Mouse (Mus musculus): ENCODE data around the gene Tmem25. TPM values are rescaled to one million over a fixed set of nuclear protein-coding genes. Genes with fewer than 3 reads are reported as not detected.
"Not testable (repeated sequence)": the region's sequence is repeated elsewhere in the genome, so short reads cannot be mapped to it uniquely, and the experiment has no call there.

The Tmem25 gene
- polyA plus RNA-seq, 1 experiment from 2014 or later = 4.7 TPM

DNA sequence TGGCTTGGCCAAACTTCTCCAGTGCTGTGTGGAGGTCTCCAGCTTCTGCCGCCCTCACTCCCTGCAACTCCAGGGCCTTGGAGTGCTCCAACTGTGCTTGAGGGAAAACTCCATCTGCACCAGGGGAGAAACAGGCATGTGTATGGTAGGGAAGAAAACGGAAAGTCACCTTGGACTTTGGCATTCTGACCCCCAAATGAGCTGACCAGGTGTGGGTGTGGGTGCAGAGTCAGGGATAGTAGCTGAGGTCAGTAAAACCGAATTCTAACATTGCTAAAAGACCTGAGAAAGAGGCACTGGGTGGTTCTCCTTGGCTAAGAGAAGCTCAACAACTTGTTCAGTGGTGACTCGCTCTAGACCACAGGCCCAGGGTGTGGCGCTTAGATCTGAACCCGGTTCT is 2.6 kb upstream of the Tmem25 start:
- WGBS = 82% methylated on average over 6 of the region's 6 CpGs
- Histone ChIP-seq H3K4me3 (ENCODE audit: low read depth, low read length) (no peak overlapping the region), H3K36me3 (ENCODE audit: control insufficient read depth, insufficient read depth, low read length) (peaks cover 22% of the 10 kb centered on the region), H3K9ac (ENCODE audit: low read length) (no peak overlapping the region), H3K4me2 (ENCODE audit: low read length) (no peak overlapping the region), H3K27ac (ENCODE audit: low read depth, low read length) (no peak overlapping the region), H3K27me3 (replicated peaks; ENCODE audit: control insufficient read depth, insufficient read depth, low read length) (0 out of 2 replicates have a peak, but pooled peaks cover 3% of the 10 kb centered on the region), H3K4me1 (ENCODE audit: control insufficient read depth, insufficient read depth, low read length) (peaks cover 8% of the 10 kb centered on the region), H3K9me3 (replicated peaks; ENCODE audit: control insufficient read depth, low read length) (no peaks in the 10 kb centered on the region)
- DNase-seq (ENCODE audit: low spot score) (no peak), ATAC-seq (no peak)

- H3K4me2 ChIP-seq (ENCODE audit: low read length) = peak overlapping the region; percentile 97
- ATAC-seq = no peak
These were observed 834 bp upstream of the Tmem25 start for GRCm38 (mm10) chr9:44799958-44800324.

DNA sequence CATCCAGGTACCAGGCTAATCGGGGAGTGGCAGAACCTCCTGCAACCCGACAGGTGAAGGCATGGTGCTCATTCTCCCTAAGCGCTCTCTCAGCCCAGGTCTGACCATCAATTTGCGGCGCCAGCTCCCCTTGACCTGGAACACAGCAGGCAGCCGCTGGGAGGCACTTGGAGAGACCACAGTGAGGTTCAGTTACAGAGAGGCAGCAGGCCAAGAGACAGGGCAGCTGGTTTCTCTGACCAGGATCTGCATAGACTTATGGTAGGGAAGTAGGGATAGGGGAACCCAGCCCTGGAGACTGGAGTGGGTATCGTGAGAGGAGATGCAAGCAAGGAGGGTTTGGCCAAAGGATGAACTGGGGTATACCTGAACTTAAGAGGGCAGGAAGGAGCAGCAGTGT is 809 bp downstream of the Tmem25 start:
- peak overlapping the region; percentile 97 for H3K4me2 ChIP-seq (ENCODE audit: low read length)
- peak overlapping the region; percentile 55 for H3K4me3 ChIP-seq (ENCODE audit: low read depth, low read length)
- peaks cover 8% of the 10 kb centered on the region for H3K4me1 ChIP-seq (ENCODE audit: control insufficient read depth, insufficient read depth, low read length)
- H3K27me3 ChIP-seq (replicated peaks; ENCODE audit: control insufficient read depth, insufficient read depth, low read length) = 0 out of 2 replicates have a peak, but pooled peaks cover 3% of the 10 kb centered on the region
- H3K27ac ChIP-seq (ENCODE audit: low read depth, low read length) = no peak overlapping the region
- WGBS = 38% methylated on average over 7 of the region's 7 CpGs
- ATAC-seq = no peak
- H3K36me3 ChIP-seq (ENCODE audit: control insufficient read depth, insufficient read depth, low read length) = no peaks in the 10 kb centered on the region
- H3K9me3 ChIP-seq (replicated peaks; ENCODE audit: control insufficient read depth, low read length) = no peaks in the 10 kb centered on the region
- H3K9ac ChIP-seq (ENCODE audit: low read length) = peak overlapping the region; percentile 69; the same call in 1 of the 2 replicates
- no peak for DNase-seq (ENCODE audit: low spot score)

More at GRCm38 (mm10) chr9:44799958-44800324, 834 bp upstream of the Tmem25 start:
- peaks cover 8% of the 10 kb centered on the region for H3K4me1 ChIP-seq (ENCODE audit: control insufficient read depth, insufficient read depth, low read length)
- H3K9me3 ChIP-seq (replicated peaks; ENCODE audit: control insufficient read depth, low read length) = no peaks in the 10 kb centered on the region
- no peak overlapping the region for H3K27ac ChIP-seq (ENCODE audit: low read depth, low read length)
- DNase-seq (ENCODE audit: low spot score) = no peak
- H3K36me3 ChIP-seq (ENCODE audit: control insufficient read depth, insufficient read depth, low read length) = peaks cover 5% of the 10 kb centered on the region
- H3K9ac ChIP-seq (ENCODE audit: low read length) = peak overlapping the region; percentile 69; the same call in 1 of the 2 replicates
- WGBS = 34% methylated on average over 9 of the region's 9 CpGs
- 0 out of 2 replicates have a peak, but pooled peaks cover 3% of the 10 kb centered on the region for H3K27me3 ChIP-seq (replicated peaks; ENCODE audit: control insufficient read depth, insufficient read depth, low read length)
- H3K4me3 ChIP-seq (ENCODE audit: low read depth, low read length) = peak overlapping the region; percentile 55

DNA sequence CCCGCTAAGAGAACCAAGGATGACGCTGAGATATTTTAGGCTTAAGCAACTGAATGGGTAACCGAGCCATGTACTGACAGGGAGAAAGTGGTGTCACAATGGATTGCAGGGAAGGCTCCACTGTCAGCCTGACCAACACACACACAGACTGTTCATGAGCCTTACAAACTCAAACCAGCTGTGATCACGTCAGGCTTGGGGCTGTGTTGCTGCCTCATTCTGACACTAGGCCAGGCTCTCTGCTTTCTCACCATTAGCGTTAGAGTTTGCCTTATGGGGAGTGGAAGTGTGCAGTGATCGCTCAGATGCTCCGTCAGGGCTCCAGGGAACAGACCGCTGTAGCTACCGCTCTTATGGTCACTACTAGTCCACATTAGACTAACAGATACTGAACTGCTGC is 6.3 kb downstream of the Tmem25 start:
- no peak for ATAC-seq
- no peaks in the 10 kb centered on the region for H3K4me1 ChIP-seq (ENCODE audit: control insufficient read depth, insufficient read depth, low read length)
- H3K27me3 ChIP-seq (replicated peaks; ENCODE audit: control insufficient read depth, insufficient read depth, low read length) = 0 out of 2 replicates have a peak, but pooled peaks cover under 1% of the 10 kb centered on the region
- no peak overlapping the region for H3K9ac ChIP-seq (ENCODE audit: low read length)
- no peak overlapping the region for H3K4me2 ChIP-seq (ENCODE audit: low read length)
- no peaks in the 10 kb centered on the region for H3K9me3 ChIP-seq (replicated peaks; ENCODE audit: control insufficient read depth, low read length)
- WGBS = 83% methylated on average over 9 of the region's 9 CpGs
- H3K27ac ChIP-seq (ENCODE audit: low read depth, low read length) = no peak overlapping the region
- no peak for DNase-seq (ENCODE audit: low spot score)
- peaks cover 50% of the 10 kb centered on the region for H3K36me3 ChIP-seq (ENCODE audit: control insufficient read depth, insufficient read depth, low read length)
- no peak overlapping the region for H3K4me3 ChIP-seq (ENCODE audit: low read depth, low read length)

DNA sequence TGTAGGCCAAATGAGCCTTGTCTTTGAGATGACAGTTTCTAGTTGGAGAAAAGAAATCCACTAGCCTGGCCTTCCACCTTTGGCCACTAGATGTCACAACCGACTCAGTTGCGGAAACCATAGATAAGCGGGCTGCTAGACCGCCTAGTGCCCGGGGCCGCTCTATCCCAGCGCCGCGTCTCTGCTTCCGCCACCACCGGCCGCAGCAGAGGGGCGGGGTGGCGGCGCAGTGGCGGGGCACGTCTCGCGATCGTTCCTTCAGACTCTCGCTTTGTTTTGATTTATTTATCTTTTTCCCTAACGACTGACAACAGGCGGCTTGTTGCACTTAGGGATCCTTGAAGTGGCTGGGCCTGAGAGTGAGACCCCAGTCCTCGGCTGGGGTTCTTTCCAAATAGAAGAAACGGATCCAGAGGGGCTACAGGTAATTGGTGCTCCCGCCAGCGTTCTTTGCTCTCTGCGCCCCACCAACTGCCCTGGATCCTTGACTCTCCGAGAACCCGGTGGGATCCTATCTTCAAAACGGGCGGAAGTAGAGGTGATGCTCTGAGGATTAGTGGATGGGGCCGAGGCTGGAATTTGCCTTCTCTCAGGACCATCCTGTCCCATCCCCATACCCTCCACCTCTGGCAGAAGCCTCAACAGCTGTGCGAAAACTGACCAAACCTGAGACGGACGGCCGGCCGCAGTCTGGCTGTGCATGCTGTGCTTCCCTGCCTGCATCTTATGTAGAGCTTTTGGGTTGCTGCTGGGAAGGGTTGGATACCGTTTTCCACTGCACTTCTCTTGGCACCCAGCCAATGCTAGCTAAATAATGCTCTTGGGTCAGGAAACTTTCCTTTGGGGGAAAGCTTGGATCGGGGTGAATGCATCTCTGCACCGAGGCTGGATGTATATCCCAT is 26.1 kb downstream of the Tmem25 start:
- Histone ChIP-seq H3K27me3 (replicated peaks; ENCODE audit: control insufficient read depth, insufficient read depth, low read length) (no peaks in the 10 kb centered on the region), H3K9ac (ENCODE audit: low read length) (peak overlapping the region; percentile 88), H3K9me3 (replicated peaks; ENCODE audit: control insufficient read depth, low read length) (no peaks in the 10 kb centered on the region), H3K4me3 (ENCODE audit: low read depth, low read length) (peak overlapping the region; percentile 88), H3K36me3 (ENCODE audit: control insufficient read depth, insufficient read depth, low read length) (peaks cover 14% of the 10 kb centered on the region), H3K27ac (ENCODE audit: low read depth, low read length) (peak overlapping the region; percentile 79), H3K4me2 (ENCODE audit: low read length) (peak overlapping the region; percentile 85), H3K4me1 (ENCODE audit: control insufficient read depth, insufficient read depth, low read length) (no peaks in the 10 kb centered on the region)
- WGBS = under 1% methylated on average over 41 of the region's 41 CpGs
- peak; percentile 97 for DNase-seq (ENCODE audit: low spot score)
- ATAC-seq = peak; percentile 99

GRCm38 (mm10) chr9:44772392-44772749 is 26.7 kb downstream of the Tmem25 start:
- H3K4me3 ChIP-seq (ENCODE audit: low read depth, low read length) = no peak overlapping the region
- no peak overlapping the region for H3K4me2 ChIP-seq (ENCODE audit: low read length)
- no peak overlapping the region for H3K27ac ChIP-seq (ENCODE audit: low read depth, low read length)
- H3K4me1 ChIP-seq (ENCODE audit: control insufficient read depth, insufficient read depth, low read length) = no peaks in the 10 kb centered on the region
- DNase-seq (ENCODE audit: low spot score) (no peak), ATAC-seq (no peak)
- peaks cover 12% of the 10 kb centered on the region for H3K36me3 ChIP-seq (ENCODE audit: control insufficient read depth, insufficient read depth, low read length)
- no peaks in the 10 kb centered on the region for H3K27me3 ChIP-seq (replicated peaks; ENCODE audit: control insufficient read depth, insufficient read depth, low read length)
- H3K9me3 ChIP-seq (replicated peaks; ENCODE audit: control insufficient read depth, low read length) = no peaks in the 10 kb centered on the region
- H3K9ac ChIP-seq (ENCODE audit: low read length) = no peak overlapping the region
- 27% methylated on average over 5 of the region's 5 CpGs for WGBS

DNA sequence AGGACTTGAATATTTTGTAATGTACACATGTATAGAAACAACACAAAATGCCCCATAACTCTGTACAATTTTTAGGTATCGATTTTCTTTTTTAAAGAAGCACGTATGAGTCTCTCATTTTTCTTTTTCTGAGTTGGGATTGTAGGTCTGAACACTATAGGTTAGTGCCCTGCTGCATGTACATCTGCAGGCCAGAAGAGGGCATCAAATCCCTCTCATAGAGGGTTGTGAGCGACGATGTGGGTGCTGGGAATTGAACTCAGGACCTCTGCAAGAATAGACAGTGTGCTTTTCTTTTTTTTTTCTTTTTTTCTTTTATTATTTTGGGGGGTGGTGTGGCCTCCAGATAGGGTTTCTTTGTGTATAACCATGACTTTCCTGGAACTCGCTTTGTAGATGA is 27.7 kb downstream of the Tmem25 start:
- H3K4me3 ChIP-seq (ENCODE audit: low read depth, low read length) = no peak overlapping the region
- 91% methylated on average over 5 of the region's 5 CpGs for WGBS
- no peak for ATAC-seq

DNA sequence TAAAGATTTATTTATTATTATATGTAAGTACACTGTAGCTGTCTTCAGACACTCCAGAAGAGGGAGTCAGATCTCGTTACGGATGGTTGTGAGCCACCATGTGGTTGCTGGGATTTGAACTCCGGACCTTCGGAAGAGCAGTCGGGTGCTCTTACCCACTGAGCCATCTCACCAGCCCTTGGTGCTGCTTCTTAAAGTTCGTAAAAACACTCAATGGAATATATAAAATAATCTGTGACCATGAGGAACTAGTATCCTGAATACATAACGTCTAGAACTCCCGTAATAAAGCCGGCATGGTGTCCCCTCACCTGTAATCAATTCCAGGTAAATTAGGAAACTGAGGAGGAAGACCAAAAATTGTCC is 31.1 kb downstream of the Tmem25 start:
- not testable (repeated sequence) for ATAC-seq; H3K27ac ChIP-seq (ENCODE audit: low read depth, low read length); DNase-seq (ENCODE audit: low spot score)

More for the DNA sequence above, 27.7 kb downstream of the Tmem25 start:
- Histone ChIP-seq H3K27ac (ENCODE audit: low read depth, low read length) (no peak overlapping the region), H3K9ac (ENCODE audit: low read length) (no peak overlapping the region), H3K36me3 (ENCODE audit: control insufficient read depth, insufficient read depth, low read length) (peaks cover 12% of the 10 kb centered on the region), H3K4me2 (ENCODE audit: low read length) (no peak overlapping the region), H3K27me3 (replicated peaks; ENCODE audit: control insufficient read depth, insufficient read depth, low read length) (no peaks in the 10 kb centered on the region), H3K9me3 (replicated peaks; ENCODE audit: control insufficient read depth, low read length) (no peaks in the 10 kb centered on the region), H3K4me1 (ENCODE audit: control insufficient read depth, insufficient read depth, low read length) (peaks cover 4% of the 10 kb centered on the region; the same call in 1 of the 2 replicates)
- DNase-seq (ENCODE audit: low spot score) = no peak

More for the DNA sequence above, 31.1 kb downstream of the Tmem25 start:
- WGBS = 45% methylated on average over 7 of the region's 9 CpGs
- peak overlapping the region; percentile 65; the same call in 1 of the 2 replicates for H3K4me2 ChIP-seq (ENCODE audit: low read length)
- not testable (repeated sequence) for H3K9ac ChIP-seq (ENCODE audit: low read length); H3K9me3 ChIP-seq (replicated peaks; ENCODE audit: control insufficient read depth, low read length); H3K36me3 ChIP-seq (ENCODE audit: control insufficient read depth, insufficient read depth, low read length); H3K4me1 ChIP-seq (ENCODE audit: control insufficient read depth, insufficient read depth, low read length); H3K27me3 ChIP-seq (replicated peaks; ENCODE audit: control insufficient read depth, insufficient read depth, low read length)
- peak overlapping the region; percentile 99 for H3K4me3 ChIP-seq (ENCODE audit: low read depth, low read length)

Data from forebrain, embryonic 14.5 days (tissue).